Mouse (Mus musculus): ENCODE measurements around the gene Krtcap2.
"Not testable (repeated sequence)": the region's sequence is repeated elsewhere in the genome, so short reads cannot be mapped to it uniquely, and the experiment has no call there.

Gene Krtcap2

DNA sequence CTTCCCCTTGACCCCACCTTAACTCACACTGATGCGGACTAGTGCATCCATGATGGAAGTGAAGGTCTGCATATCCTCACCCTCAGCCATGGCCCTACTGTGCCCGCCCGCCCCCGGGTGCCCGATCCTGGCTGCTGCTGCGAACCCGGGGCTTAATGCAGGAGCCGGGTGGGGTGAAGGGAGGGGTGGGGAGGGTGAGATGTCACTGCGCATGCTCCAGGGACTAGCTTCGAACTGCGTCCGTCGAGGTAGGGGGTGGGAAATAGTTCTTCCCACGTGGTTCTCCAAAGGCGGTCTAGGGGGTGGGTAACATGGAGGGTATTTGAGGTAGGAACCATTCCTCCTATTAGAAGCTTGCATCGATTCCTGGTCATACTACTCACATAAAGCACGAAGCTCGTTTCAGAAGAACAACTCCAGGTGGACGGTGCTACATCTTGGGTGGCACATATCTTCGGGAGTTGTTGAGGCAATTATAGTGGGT lies at the start of gene Krtcap2:
Gene Krtcap2 (plus strand): TSS at position 279 of the 484 bp plus-strand sequence.
- no peak for DNase-seq

GRCm38 (mm10) chr3:89195979-89196877 lies 49.5 kb upstream of the Krtcap2 start:
- DNase-seq: peak; percentile 88

- no peak for DNase-seq
These were observed 45.9 kb upstream of the Krtcap2 start for GRCm38 (mm10) chr3:89199839-89200238.

DNA sequence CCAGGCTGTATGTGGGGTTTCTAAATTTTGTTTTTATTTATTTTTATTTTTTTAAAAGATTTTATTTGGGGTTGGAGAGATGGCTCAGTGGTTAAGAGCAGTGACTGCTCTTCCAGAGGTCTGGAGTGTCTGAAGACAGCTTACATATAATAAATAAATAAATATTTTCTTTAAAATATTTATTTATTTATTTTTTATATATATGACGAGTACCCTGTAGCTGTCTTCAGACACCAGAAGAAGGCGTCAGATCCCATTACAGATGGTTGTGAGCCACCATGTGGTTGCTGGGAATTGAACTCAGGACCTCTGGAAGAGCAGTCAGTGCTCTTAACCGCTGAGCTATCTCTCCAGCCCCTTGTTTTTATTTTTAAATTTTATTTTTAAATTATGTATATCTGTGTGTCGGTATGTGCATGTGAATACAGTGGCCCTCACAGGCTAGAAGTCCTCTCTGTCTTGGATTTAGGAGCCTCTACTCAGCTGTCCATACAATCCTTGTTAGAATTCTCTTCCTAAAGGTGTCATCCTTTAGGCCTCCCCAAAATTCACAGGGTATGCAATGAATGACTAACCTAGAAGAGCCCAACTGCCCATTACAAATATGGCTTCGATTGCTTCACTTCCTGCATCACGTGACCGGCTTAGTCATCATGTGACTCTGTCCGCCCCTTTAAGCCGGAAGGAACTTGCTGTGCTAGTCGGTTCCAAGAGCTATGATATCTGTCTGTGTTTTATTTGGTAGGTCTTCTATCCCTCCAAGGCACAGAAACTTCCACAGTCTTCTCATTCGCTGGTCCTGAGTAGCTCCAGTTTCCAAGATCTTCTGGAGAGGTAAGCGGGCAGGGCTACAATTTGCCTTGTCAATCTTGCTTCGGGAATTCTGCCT lies 43.3 kb upstream of the Krtcap2 start, which contains the start of gene Gba:
Gene Gba (plus strand): TSS at position 676 of the 889 bp plus-strand sequence.
- DNase-seq: peak; percentile 91

- DNase-seq: no peak
These were observed 42.6 kb upstream of the Krtcap2 start for GRCm38 (mm10) chr3:89203142-89203514.

GRCm38 (mm10) chr3:89206079-89206478 lies 39.7 kb upstream of the Krtcap2 start:
- no peak for DNase-seq

GRCm38 (mm10) chr3:89206695-89207094 lies 39.1 kb upstream of the Krtcap2 start:
- no peak for DNase-seq

GRCm38 (mm10) chr3:89208075-89208657 lies 37.6 kb upstream of the Krtcap2 start:
- no peak for DNase-seq

- no peak for DNase-seq
These were observed 37.0 kb upstream of the Krtcap2 start for GRCm38 (mm10) chr3:89208736-89209135.

GRCm38 (mm10) chr3:89209731-89210130 lies 36.0 kb upstream of the Krtcap2 start:
- DNase-seq: no peak

DNA sequence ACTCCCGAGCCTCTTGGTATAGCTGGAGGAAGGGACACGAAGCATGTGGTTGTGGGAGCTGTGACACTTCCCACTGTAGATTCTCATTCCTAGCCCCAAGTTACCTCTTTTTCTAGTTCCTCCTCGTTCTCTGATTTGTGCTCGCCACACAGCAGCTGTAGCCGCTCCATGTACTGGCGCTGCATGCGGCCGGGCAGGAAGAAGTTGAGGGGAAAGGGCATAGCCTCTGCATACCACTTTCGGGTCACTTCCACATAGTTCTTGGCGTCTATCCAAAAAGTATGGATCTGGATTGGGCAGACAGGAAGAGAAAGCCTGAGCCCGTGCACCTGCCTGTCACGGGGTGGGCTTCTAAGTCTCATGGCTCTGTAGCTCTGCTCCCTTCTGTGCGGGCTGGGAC lies 35.6 kb upstream of the Krtcap2 start:
- no peak for DNase-seq

- no peak for DNase-seq
These were observed 35.0 kb upstream of the Krtcap2 start for GRCm38 (mm10) chr3:89210731-89211130.

GRCm38 (mm10) chr3:89213803-89214530 lies 31.8 kb upstream of the Krtcap2 start:
- peak; percentile 93 for DNase-seq

- DNase-seq: no peak
These were observed 30.9 kb upstream of the Krtcap2 start, which contains the start of gene Thbs3 for GRCm38 (mm10) chr3:89214681-89215411. Thbs3 (plus strand) TSS chr3:89215180.

GRCm38 (mm10) chr3:89215853-89216252 lies 29.9 kb upstream of the Krtcap2 start:
- peak; percentile 89 for DNase-seq

DNA sequence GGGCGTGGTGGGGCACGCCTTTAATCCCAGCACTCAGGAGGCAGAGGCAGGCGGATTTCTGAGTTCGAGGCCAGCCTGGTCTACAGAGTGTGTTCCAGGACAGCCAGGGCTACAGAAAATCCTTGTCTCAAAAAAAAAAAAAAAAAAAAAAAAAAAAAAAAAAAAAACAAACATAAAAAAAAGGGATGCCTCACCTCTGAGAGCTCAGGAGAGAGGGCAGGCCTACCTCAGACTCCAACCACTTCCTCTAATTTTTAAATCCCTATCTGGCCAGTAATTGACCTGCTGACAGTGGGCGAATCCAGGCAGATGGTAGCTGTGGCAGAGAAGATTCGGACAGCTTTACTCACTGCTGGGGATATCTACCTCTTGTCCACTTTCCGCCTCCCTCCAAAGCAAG lies 29.4 kb upstream of the Krtcap2 start:
- DNase-seq: not testable (repeated sequence)

GRCm38 (mm10) chr3:89218271-89218670 lies 27.5 kb upstream of the Krtcap2 start:
- DNase-seq: no peak

- no peak for DNase-seq
These were observed 26.2 kb upstream of the Krtcap2 start for GRCm38 (mm10) chr3:89219546-89219945.

- no peak for DNase-seq
These were observed 24.6 kb upstream of the Krtcap2 start for GRCm38 (mm10) chr3:89221167-89221566.

- no peak for DNase-seq
These were observed 21.0 kb upstream of the Krtcap2 start for GRCm38 (mm10) chr3:89224796-89225195.

DNA sequence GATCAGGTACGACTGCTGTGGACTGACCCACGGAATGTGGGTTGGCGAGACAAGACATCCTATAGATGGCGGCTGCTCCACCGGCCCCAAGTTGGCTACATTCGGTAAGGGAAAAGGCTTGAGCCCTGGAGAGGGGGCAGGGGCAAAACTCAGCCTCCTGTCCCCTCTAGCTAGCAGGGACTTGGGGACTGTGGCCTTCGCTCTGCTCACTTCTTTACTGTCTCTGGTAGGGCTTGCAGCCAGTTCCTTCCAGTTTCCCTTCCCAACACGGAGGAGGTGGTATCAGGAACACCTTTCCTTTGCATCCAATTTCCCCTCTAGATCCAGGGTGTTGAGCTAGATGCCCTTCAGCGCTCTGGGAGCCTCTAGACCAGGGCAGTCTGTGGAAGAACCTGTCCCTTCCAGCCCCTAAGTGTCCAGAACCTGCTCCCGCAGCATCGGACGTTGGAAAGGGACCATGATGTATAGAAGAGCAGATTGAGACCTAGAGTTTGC lies 20.4 kb upstream of the Krtcap2 start:
- no peak for DNase-seq
